Mouse (Mus musculus): ENCODE results near the gene Oprm1. TPM values are rescaled to one million over a fixed set of nuclear protein-coding genes. Genes with fewer than 3 reads are reported as not detected.

Oprm1 gene
- total and polyA plus RNA-seq, 2 experiments from 2014 or later = not detected

- H3K27ac ChIP-seq (ENCODE audit: low read depth) = no peak within 1 kb of the TSS; the same call in 1 of the 2 replicates
- TF ChIP-seq CTCF (IDR thresholded peaks at IDR 0.05; ENCODE audit: low read depth) (no peak), EP300 (IDR thresholded peaks at IDR 0.05; ENCODE audit: low read depth) (no peak)
- 37% methylated on average over 12 of the region's 12 CpGs for WGBS
- H3K9me3 ChIP-seq (replicated peaks; ENCODE audit: control insufficient read depth, low read length) = no peaks in the 10 kb centered on the region; the same call in 1 of the 2 replicates
- DNase-seq (ENCODE audit: low spot score) (no peak), ATAC-seq (ENCODE audit: insufficient read depth, low read depth) (no peak)
- no peak within 1 kb of the TSS for H3K9ac ChIP-seq (replicated peaks; ENCODE audit: low read depth, low read length)
- no peaks in the 10 kb centered on the region for H3K27me3 ChIP-seq (ENCODE audit: control insufficient read depth, insufficient read depth, low read length)
- H3K4me2 ChIP-seq (ENCODE audit: low read depth, low read length) = peak within 1 kb of the TSS; percentile 9; the same call in 1 of the 2 replicates
- no peak within 1 kb of the TSS for H3K4me3 ChIP-seq (ENCODE audit: low read depth, low read length)
- H3K4me1 ChIP-seq (ENCODE audit: control insufficient read depth, insufficient read depth) = 0 out of 2 replicates have a peak, but pooled peaks cover 4% of the 10 kb centered on the region
- no peaks in the 10 kb centered on the region for H3K36me3 ChIP-seq (replicated peaks; ENCODE audit: control insufficient read depth, insufficient read depth, low read length)
These were observed 294.2 kb downstream of the Oprm1 start, which contains the start of gene Ipcef1 for GRCm38 (mm10) chr10:7052315-7053017. Gene Ipcef1 (minus strand): TSS chr10:7052478.

GRCm38 (mm10) chr10:7054560-7055205 is 296.4 kb downstream of the Oprm1 start:
- Histone ChIP-seq H3K36me3 (replicated peaks; ENCODE audit: control insufficient read depth, insufficient read depth, low read length) (no peaks in the 10 kb centered on the region), H3K9me3 (replicated peaks; ENCODE audit: control insufficient read depth, low read length) (no peaks in the 10 kb centered on the region; the same call in 1 of the 2 replicates), H3K27ac (ENCODE audit: low read depth) (no peak overlapping the region), H3K27me3 (ENCODE audit: control insufficient read depth, insufficient read depth, low read length) (no peaks in the 10 kb centered on the region), H3K9ac (replicated peaks; ENCODE audit: low read depth, low read length) (no peak overlapping the region), H3K4me1 (ENCODE audit: control insufficient read depth, insufficient read depth) (0 out of 2 replicates have a peak, but pooled peaks cover 4% of the 10 kb centered on the region), H3K4me2 (ENCODE audit: low read depth, low read length) (no peak overlapping the region), H3K4me3 (ENCODE audit: low read depth, low read length) (no peak overlapping the region)
- TF ChIP-seq EP300 (IDR thresholded peaks at IDR 0.05; ENCODE audit: low read depth) (no peak), CTCF (IDR thresholded peaks at IDR 0.05; ENCODE audit: low read depth) (no peak)
- DNase-seq (ENCODE audit: low spot score) (no peak), ATAC-seq (ENCODE audit: insufficient read depth, low read depth) (no peak)
- WGBS = 68% methylated on average over 6 of the region's 6 CpGs

- DNase-seq (ENCODE audit: low spot score) (no peak), ATAC-seq (ENCODE audit: insufficient read depth, low read depth) (no peak)
- Histone ChIP-seq H3K27me3 (ENCODE audit: control insufficient read depth, insufficient read depth, low read length) (no peaks in the 10 kb centered on the region), H3K4me2 (ENCODE audit: low read depth, low read length) (no peak overlapping the region), H3K9ac (replicated peaks; ENCODE audit: low read depth, low read length) (no peak overlapping the region), H3K27ac (ENCODE audit: low read depth) (no peak overlapping the region), H3K4me1 (ENCODE audit: control insufficient read depth, insufficient read depth) (0 out of 2 replicates have a peak, but pooled peaks cover 4% of the 10 kb centered on the region), H3K36me3 (replicated peaks; ENCODE audit: control insufficient read depth, insufficient read depth, low read length) (no peaks in the 10 kb centered on the region), H3K9me3 (replicated peaks; ENCODE audit: control insufficient read depth, low read length) (no peaks in the 10 kb centered on the region), H3K4me3 (ENCODE audit: low read depth, low read length) (no peak overlapping the region)
- 65% methylated on average over 1 of the region's 1 CpGs for WGBS
- TF ChIP-seq CTCF (IDR thresholded peaks at IDR 0.05; ENCODE audit: low read depth) (no peak), EP300 (IDR thresholded peaks at IDR 0.05; ENCODE audit: low read depth) (no peak)
These were observed 299.2 kb downstream of the Oprm1 start for GRCm38 (mm10) chr10:7057546-7057945.

GRCm38 (mm10) chr10:7060326-7060725 is 302.0 kb downstream of the Oprm1 start:
- 72% methylated on average over 5 of the region's 5 CpGs for WGBS

GRCm38 (mm10) chr10:7062993-7063392 is 304.7 kb downstream of the Oprm1 start:
- ATAC-seq (ENCODE audit: insufficient read depth, low read depth) (no peak), DNase-seq (ENCODE audit: low spot score) (no peak)
- Histone ChIP-seq H3K4me1 (ENCODE audit: control insufficient read depth, insufficient read depth) (no peaks in the 10 kb centered on the region), H3K9ac (replicated peaks; ENCODE audit: low read depth, low read length) (no peak overlapping the region), H3K27ac (ENCODE audit: low read depth) (no peak overlapping the region), H3K27me3 (ENCODE audit: control insufficient read depth, insufficient read depth, low read length) (no peaks in the 10 kb centered on the region), H3K4me3 (ENCODE audit: low read depth, low read length) (no peak overlapping the region), H3K9me3 (replicated peaks; ENCODE audit: control insufficient read depth, low read length) (no peaks in the 10 kb centered on the region), H3K4me2 (ENCODE audit: low read depth, low read length) (no peak overlapping the region), H3K36me3 (replicated peaks; ENCODE audit: control insufficient read depth, insufficient read depth, low read length) (no peaks in the 10 kb centered on the region)
- no peak for TF ChIP-seq EP300 (IDR thresholded peaks at IDR 0.05; ENCODE audit: low read depth)
- WGBS = 66% methylated on average over 7 of the region's 7 CpGs

More at GRCm38 (mm10) chr10:7060326-7060725, 302.0 kb downstream of the Oprm1 start:
- Histone ChIP-seq H3K4me1 (ENCODE audit: control insufficient read depth, insufficient read depth) (no peaks in the 10 kb centered on the region), H3K27ac (ENCODE audit: low read depth) (no peak overlapping the region), H3K27me3 (ENCODE audit: control insufficient read depth, insufficient read depth, low read length) (no peaks in the 10 kb centered on the region), H3K36me3 (replicated peaks; ENCODE audit: control insufficient read depth, insufficient read depth, low read length) (no peaks in the 10 kb centered on the region), H3K9ac (replicated peaks; ENCODE audit: low read depth, low read length) (no peak overlapping the region), H3K4me3 (ENCODE audit: low read depth, low read length) (no peak overlapping the region), H3K4me2 (ENCODE audit: low read depth, low read length) (no peak overlapping the region), H3K9me3 (replicated peaks; ENCODE audit: control insufficient read depth, low read length) (no peaks in the 10 kb centered on the region)
- TF ChIP-seq EP300 (IDR thresholded peaks at IDR 0.05; ENCODE audit: low read depth) = no peak
- no peak for TF ChIP-seq CTCF (IDR thresholded peaks at IDR 0.05; ENCODE audit: low read depth)
- DNase-seq (ENCODE audit: low spot score) = no peak
- no peak for ATAC-seq (ENCODE audit: insufficient read depth, low read depth)

Data from heart, postnatal 0 days (tissue).